Mouse (Mus musculus) C2C12 (cell line): ENCODE measurements around the gene Prr15l.

Experiments used
- CEBPB ChIP-seq: IDR thresholded peaks from one replicate; pipeline ENCODE4 v1.6.1; 2011; ENCODE audit warnings: low read depth, mild to moderate bottlenecking, control low read depth, moderate library complexity
- CTCF ChIP-seq: IDR thresholded peaks from one replicate; pipeline ENCODE4 v1.5.1; 2011; ENCODE audit not compliant: control insufficient read depth, insufficient read depth, insufficient read length
- MAX ChIP-seq: IDR thresholded peaks from one replicate; pipeline ENCODE4 v1.6.1; 2011; ENCODE audit warnings: mild to moderate bottlenecking, control low read depth
- MYOD1 ChIP-seq: IDR thresholded peaks from one replicate; pipeline ENCODE4 v1.6.1; 2011; ENCODE audit warnings: low read depth; ENCODE audit not compliant: control insufficient read depth, insufficient read length
- MYOG ChIP-seq: IDR thresholded peaks from one replicate; pipeline ENCODE4 v1.6.1; 2011; ENCODE audit not compliant: control insufficient read depth, insufficient read length; ENCODE audit errors: extremely low read depth
- USF1 ChIP-seq: IDR thresholded peaks from one replicate; pipeline ENCODE4 v1.6.1; 2011; ENCODE audit warnings: low read depth, mild to moderate bottlenecking, control low read depth, moderate library complexity

GRCm38 (mm10) chr11:96935872-96936650 is 8.2 kb downstream of the Prr15l start:
- no peak for TF ChIP-seq CTCF
- TF ChIP-seq USF1 = no peak
- no peak for TF ChIP-seq MYOD1
- TF ChIP-seq CEBPB = no peak
- TF ChIP-seq MAX = no peak
- no peak for TF ChIP-seq MYOG
